Mouse (Mus musculus): Measurements from ENCODE around the gene Spindoc.
A peak's percentile ranks its signal among the peaks of the same experiment; 100 is the strongest.

GRCm38 (mm10) chr19:7382903-7383865 lies at the start of gene Spindoc:
- TF ChIP-seq CTCF (IDR thresholded peaks at IDR 0.05; ENCODE audit: extremely low read depth, insufficient read depth, low read length): no peak
- peak; percentile 92 for TF ChIP-seq POLR2A (IDR thresholded peaks at IDR 0.05; ENCODE audit: extremely low read depth, insufficient read depth, low read length)
